Mouse (Mus musculus) brown adipose tissue, adult 24 weeks (tissue): ENCODE data around the gene Slc22a8. TPM values are rescaled to one million over a fixed set of nuclear protein-coding genes. Genes with fewer than 3 reads are reported as not detected.

Source experiments
- H3K27ac ChIP-seq: fragments of 200-500 bp; replicated peaks from 2 replicates; pipeline ENCODE4 v1.5.1; 2012; ENCODE audit warnings: low read depth, mild to moderate bottlenecking, low read length
- H3K4me1 ChIP-seq: fragments of 200-500 bp; 2 replicates; pipeline ENCODE4 v1.6.1; 2012; ENCODE audit warnings: low read length, mixed read lengths; ENCODE audit not compliant: control insufficient read depth, insufficient read depth, insufficient read length
- H3K4me3 ChIP-seq: fragments of 200-500 bp; 2 replicates; pipeline ENCODE4 v1.5.1; 2012; ENCODE audit warnings: low read depth, mild to moderate bottlenecking, low read length, moderate library complexity; ENCODE audit not compliant: insufficient read depth
- polyA plus RNA-seq: library from polyadenylated mRNA; stranded (reverse); fragments of >200 nt; gene quantifications from 2 replicates; pipeline ENCODE4 v1.2.4, GENCODE M21; 2012; ENCODE audit not compliant: missing spikeins, insufficient read depth, insufficient read length

Slc22a8 gene
- polyA plus RNA-seq, result not detected in 2 replicates

DNA sequence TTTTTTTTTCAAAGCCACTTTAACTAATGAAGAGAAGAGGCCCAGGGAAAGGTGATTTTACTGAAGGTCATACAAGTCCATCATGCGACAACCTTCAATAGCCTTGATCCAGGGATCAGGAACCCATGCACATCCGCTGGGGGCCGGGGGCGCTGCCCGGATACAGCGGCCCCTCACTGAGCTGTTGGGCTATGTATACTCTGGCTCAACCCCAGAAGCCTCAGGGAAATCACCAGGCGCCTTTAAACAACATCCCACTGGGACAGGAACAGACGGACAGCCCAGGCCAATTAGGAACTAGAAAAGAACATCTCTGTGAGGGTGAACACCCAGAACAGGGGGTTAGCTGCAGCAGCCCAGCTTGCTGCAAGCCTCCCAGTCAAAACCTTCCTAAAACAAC, at the start of gene Slc22a8:
TSS of gene Slc22a8 (plus strand) at position 301 of the 400 bp plus-strand sequence.
- H3K4me1 ChIP-seq, result no peaks in the 10 kb centered on the region
- H3K27ac ChIP-seq, result no peak within 1 kb of the TSS
- no peak within 1 kb of the TSS for H3K4me3 ChIP-seq

DNA sequence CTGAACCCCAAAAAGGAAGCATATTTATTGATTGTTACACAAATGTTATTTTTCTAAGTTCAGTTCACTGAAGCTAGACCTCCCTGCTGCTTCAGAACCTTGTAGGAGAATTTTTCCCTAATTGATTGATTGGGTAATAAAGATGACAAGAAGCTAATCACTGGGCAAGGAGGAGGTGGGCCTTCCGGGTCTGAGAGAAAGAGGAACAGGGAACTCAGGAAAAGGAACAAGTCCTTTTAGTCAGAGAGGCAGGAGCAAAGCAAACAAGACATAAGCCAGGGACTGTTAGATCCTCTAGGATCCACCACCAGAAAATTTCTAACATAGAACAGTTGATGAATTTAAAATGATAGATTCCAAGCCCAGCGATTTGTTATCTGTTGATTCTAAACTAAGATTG, 32.2 kb upstream of the Slc22a8 start:
- no peaks in the 10 kb centered on the region for H3K4me1 ChIP-seq
- no peak overlapping the region for H3K4me3 ChIP-seq
- H3K27ac ChIP-seq, result no peak overlapping the region

DNA sequence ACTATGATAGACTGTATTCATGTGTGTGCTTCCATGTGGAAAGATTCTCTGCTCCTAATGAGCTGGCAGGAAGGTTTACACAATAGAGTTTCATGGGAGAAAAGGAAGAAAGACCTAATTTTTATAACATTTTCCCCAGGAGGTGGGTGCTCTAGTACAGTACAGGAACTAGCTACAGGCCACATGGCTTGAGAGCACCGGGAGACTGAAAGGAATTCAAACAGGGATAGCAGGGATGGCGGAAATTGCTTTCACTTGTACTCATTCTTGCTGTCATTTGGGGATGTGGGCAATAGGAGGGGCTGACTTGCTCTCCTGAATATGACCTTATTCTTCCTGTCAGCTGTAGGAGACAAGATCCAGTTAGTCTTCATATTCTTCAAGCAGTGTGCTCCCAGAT, 27.0 kb upstream of the Slc22a8 start:
- H3K4me1 ChIP-seq, result no peaks in the 10 kb centered on the region
- H3K4me3 ChIP-seq, result no peak overlapping the region

DNA sequence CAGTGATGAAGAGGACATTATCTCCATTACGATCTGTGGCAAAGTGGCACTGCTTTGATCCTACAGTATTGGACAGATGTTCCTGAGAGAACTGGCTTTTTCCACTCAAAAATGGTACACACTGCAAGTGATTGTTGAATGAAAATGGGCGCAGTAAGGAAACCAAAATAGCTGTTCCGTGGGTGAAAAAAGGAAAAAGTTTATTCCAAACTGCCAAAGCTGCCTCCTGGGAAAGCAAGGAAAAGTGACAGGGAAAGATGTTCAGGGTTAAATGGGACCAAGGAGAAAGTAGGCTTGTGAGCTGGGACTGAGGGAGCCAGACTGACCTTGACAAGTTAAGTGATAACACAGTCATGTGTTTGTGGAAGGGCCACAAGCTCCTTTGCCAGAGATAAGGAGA, 26.6 kb upstream of the Slc22a8 start:
- H3K4me1 ChIP-seq, result no peaks in the 10 kb centered on the region
- no peak overlapping the region for H3K27ac ChIP-seq
- no peak overlapping the region for H3K4me3 ChIP-seq

More for the DNA sequence above, 27.0 kb upstream of the Slc22a8 start:
- no peak overlapping the region for H3K27ac ChIP-seq

DNA sequence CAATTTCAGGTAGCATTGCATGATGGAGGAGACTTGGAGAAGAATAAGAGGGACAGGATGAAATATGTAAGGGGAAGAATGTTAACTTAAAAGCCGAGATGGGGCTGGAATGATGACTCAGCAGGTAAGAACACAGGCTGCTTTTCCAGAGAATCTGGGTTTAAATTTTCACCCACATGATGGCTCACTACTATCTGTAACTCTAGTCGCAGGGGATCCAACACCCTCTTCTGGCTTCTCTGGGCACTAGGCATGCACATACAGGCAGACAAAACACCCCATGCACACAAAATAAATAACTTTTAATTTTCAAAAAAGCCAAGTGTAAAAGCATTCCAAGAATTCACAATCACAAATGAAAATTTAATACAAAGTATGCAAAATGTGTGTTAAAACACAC, 25.8 kb upstream of the Slc22a8 start:
- Histone ChIP-seq H3K27ac (no peak overlapping the region), H3K4me3 (no peak overlapping the region), H3K4me1 (no peaks in the 10 kb centered on the region)

DNA sequence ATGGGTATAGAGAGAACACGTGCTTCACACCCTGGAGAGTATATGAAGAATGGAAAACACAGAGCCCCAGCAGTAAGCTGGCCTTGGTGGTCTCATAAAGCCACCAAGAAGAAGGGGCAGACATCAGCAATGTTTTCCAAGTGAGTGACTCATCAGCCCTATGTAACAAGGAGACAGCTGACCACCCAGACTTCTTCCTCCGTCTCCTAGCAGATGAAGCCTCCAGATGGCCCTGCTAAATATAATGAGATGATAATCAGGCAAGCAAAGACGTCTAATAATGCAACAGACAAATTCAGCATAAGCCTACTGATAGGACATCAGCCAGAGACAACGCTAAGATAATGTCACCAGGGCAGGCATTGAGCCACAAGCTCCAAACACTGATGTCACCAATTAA, 25.1 kb upstream of the Slc22a8 start:
- Histone ChIP-seq H3K4me3 (no peak overlapping the region), H3K4me1 (peaks cover 4% of the 10 kb centered on the region; the same call in 1 of the 2 replicates), H3K27ac (no peak overlapping the region)

DNA sequence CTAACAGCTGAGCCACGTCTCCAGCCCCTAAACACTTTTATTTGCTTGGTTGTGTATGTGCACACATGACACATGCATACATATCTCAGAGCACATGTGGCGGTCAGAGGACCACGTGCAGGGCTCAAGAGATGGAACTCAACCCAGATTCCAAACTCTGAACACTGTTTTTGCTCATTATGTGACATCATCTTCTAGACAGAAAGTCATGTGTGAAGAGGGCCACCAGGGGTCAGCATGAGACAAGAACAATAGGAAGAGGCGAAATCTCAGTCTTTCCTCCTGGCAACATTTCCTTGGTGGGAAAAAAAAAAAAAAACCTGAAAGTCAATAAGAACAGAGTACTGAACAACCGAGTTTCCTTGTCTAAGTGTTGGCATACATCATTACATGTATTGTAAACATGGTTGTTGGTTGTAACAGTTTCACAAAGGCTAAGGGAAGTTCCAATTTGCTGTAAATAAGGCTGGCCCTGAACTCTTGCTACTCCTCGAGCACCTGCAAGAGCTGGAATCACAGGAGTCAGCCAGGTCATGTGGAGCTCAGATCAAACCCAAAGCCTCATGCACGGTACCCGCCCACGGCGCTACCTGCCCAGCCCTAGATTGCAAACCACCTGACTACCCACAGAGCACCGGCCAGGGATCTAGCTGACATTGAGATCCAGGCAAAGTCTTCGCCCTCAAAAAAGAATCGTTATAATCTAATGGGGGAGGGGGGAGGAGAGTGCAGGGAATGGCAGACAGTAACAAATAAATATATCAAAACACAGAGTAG, 23.8 kb upstream of the Slc22a8 start:
- Histone ChIP-seq H3K27ac (no peak overlapping the region), H3K4me1 (peaks cover 4% of the 10 kb centered on the region; the same call in 1 of the 2 replicates), H3K4me3 (no peak overlapping the region)

DNA sequence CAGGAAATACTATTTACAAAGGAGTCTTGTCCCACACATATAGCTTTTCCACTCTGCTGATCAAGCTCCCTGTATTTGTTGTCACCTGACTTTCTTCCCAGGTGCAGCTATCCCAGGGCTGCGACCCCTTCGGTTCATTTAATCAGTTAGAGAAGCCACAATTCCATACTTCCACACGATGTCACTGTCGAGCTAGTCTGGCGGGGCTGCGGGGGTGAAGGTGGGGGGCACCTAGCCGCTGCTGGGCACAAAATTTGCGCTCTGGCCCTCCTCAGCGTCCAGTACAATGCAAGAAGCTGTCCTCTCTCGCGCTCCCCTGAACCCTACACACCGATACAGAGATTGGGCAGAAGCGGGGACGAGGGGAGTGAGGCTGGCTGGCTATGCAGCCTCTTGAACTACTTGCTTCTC, 21.6 kb upstream of the Slc22a8 start:
- Histone ChIP-seq H3K4me3 (peak overlapping the region; percentile 23; the same call in 1 of the 2 replicates), H3K27ac (no peak overlapping the region), H3K4me1 (peaks cover 4% of the 10 kb centered on the region; the same call in 1 of the 2 replicates)

DNA sequence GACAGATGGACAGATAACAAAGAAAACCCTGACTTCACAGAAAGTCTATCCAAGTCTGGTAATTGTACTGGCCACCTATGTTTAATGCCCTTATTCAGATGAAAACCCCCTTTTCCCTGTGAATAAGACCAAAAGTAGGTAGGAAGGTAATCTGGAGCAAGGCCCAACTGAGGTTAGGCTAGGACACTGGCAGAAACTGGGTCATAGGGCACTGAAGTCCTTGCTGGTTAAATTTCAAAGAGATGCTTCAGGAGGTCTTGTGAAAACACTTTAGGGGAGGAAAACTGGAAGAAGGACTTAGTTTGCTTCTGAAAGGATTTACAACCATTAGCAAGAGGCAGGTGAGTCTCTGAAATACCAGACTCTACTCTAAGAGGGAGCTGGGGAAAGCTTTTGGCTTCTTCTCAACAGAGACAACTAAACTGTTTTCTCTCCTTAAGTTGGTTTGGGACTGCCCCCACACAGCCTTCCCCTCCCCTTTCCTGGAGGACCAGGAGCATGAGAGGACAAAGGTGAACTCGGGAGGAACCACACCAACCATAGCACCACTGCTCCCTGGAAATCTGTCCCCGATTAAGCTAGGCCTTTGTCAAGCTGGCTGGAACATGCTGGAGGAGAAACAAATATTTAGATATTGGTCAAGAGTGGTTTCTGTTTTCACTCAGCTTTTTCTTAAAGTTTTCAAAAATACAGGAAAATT, 20.6 kb upstream of the Slc22a8 start:
- H3K4me1 ChIP-seq, result peaks cover 4% of the 10 kb centered on the region; the same call in 1 of the 2 replicates
- no peak overlapping the region for H3K27ac ChIP-seq
- no peak overlapping the region for H3K4me3 ChIP-seq

DNA sequence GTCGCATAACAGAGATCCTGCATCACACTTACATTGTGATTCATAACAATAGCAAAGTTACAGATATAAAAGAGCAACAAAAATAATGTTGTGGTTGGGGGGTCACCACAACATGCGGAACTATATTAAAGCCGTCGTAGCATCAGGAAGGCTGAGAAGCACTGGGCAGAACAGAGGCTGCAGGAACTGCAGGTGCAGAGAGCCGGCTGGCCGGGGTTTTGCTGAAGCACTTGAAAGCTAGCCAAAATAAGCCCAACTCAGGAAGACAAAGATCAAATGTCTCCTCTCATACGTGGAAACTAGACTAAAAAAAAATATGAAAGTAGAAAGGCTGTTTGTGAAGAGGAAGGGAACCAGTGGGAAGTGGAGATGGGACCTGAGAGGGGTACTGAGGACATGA, 19.3 kb upstream of the Slc22a8 start:
- Histone ChIP-seq H3K27ac (no peak overlapping the region), H3K4me3 (no peak overlapping the region), H3K4me1 (peaks cover 4% of the 10 kb centered on the region; the same call in 1 of the 2 replicates)

DNA sequence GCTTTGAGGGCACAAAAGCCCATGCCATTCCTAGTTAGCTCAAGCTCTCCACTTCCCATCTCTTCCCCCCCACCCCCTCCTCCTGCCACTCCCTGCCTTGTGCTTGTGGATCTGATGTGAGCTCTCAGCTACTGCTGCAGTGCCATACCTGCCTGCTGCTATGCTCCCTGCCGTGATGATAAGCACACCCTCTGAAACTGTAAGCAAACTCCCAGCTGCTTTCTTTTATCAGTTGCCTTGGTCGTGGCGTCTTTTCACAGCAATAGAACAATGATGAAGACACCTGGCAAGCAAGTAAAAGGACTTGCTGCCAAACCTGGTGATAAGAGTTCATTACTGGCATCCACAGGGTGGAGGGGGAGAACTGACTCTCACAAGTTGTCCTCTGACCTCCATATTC, 18.6 kb upstream of the Slc22a8 start:
- Histone ChIP-seq H3K4me1 (peaks cover 4% of the 10 kb centered on the region; the same call in 1 of the 2 replicates), H3K27ac (no peak overlapping the region), H3K4me3 (no peak overlapping the region)

DNA sequence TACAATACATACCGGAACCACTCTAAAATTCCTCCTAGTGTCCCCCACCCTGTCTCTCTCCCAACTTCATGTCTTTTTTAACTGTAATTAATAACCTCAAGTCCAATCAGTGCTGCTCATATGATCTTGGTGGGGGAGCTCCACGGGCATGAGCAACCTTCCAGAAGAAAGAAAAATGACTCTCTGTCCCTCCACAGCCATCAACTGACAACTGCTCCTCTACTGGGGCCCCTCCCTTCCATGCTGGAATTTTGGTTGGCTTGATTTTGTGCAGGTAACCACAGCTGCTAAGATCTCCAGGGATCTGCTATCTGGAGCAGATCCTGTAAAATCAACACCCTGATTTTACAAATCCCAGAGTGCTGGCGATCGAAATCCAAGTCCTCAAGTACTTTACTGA, 13.6 kb upstream of the Slc22a8 start:
- no peaks in the 10 kb centered on the region for H3K4me1 ChIP-seq
- H3K27ac ChIP-seq, result no peak overlapping the region
- no peak overlapping the region for H3K4me3 ChIP-seq

DNA sequence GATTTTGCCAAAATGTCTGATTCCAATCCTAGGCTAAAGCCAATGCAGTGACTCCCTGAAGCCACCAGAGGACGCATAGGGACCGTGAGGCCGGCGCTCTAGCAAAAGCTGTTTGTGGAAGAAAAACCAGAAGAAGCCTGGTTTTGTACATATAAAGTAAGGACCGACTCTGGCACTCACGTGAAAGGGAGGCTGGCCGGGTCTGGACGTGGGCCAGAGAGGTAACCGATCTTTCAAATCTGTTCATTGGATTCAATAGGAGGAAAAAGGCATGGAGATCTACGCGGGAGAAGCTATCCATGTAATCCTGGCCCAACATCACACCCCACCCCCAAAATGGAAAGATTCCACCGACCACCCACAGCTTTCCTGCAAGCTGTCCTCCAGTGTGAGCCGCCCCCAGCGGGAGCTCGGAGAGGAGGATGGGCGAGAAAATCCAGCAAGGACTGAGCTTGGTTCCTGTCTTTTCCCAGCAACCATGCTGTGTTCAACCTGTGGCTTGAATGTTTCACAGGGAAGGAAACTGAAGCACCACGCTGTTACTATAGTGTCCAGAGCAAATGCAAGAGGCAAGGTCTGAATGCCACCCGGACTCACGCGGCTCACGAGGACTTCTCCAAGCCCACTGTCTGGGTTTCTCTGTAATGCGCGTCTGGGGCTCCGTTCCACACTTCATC, 12.6 kb upstream of the Slc22a8 start:
- H3K4me1 ChIP-seq, result no peaks in the 10 kb centered on the region
- H3K4me3 ChIP-seq, result peak overlapping the region; percentile 34; the same call in 1 of the 2 replicates
- no peak overlapping the region for H3K27ac ChIP-seq

DNA sequence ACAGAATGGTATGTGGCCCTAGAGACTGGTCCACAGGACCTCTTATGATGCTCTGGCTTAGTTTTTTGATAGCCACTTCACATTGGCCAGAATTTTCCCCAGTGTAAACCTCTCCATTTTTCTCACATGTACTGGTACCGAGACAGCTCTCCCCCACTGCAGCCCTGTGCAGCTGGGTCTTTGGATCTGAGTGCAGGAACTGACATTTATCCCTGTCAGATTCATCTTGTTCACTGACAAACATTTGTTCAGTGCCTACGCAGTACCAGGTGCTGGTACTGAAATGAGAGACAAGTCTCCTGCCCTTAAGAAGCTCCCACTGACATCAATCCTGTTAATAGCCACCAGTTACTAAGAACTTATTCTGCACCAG, 12.1 kb upstream of the Slc22a8 start:
- Histone ChIP-seq H3K4me1 (no peaks in the 10 kb centered on the region), H3K4me3 (no peak overlapping the region)

DNA sequence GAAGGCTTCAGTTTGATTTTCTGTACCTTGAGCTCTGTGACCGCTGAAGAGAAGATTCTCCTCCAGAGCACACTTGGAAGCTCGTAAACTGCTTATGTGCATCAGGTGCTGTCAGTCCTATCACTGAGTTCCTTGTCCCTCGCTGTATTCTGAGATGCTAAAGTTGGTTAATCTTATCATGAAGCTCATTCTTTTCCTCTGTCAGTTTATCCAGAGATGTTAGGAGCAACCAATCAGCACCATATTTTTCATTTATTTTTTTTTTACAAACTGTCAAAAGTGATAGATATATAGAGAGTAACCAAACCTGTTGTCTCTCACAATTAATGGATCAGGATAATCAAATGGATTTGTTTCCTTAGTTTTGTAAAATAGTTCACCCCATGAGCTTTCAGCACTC, 5.8 kb upstream of the Slc22a8 start:
- Histone ChIP-seq H3K27ac (no peak overlapping the region), H3K4me3 (no peak overlapping the region), H3K4me1 (no peaks in the 10 kb centered on the region)

More for the DNA sequence above, 12.1 kb upstream of the Slc22a8 start:
- no peak overlapping the region for H3K27ac ChIP-seq
